Mouse (Mus musculus): ENCODE data around the gene Spata25. TPM values are rescaled to one million over a fixed set of nuclear protein-coding genes. Genes with fewer than 3 reads are reported as not detected.
"Not testable (repeated sequence)": the region's sequence is repeated elsewhere in the genome, so short reads cannot be mapped to it uniquely, and the experiment has no call there.

Gene Spata25
- polyA plus RNA-seq, 1 experiment = 0.25 TPM

- no peaks in the 10 kb centered on the region for H3K27me3 ChIP-seq (ENCODE audit: control insufficient read depth, insufficient read depth, low read length)
- TF ChIP-seq CTCF (IDR thresholded peaks at IDR 0.05; ENCODE audit: borderline replicate concordance, insufficient read depth, low read depth, low read length) = no peak
- no peaks in the 10 kb centered on the region; the same call in 1 of the 2 replicates for H3K4me1 ChIP-seq (ENCODE audit: control insufficient read depth, insufficient read depth, low read length)
- WGBS = 23% methylated on average over 19 of the region's 19 CpGs
- no peak overlapping the region for H3K27ac ChIP-seq (ENCODE audit: insufficient read depth, low read length)
- DNase-seq = no peak
- H3K4me3 ChIP-seq (replicated peaks; ENCODE audit: insufficient read depth, low read depth, low read length) = peak overlapping the region; percentile 18
Observed at GRCm38 (mm10) chr2:164857842-164858553, 29.7 kb upstream of the Spata25 start.

GRCm38 (mm10) chr2:164857101-164857821 lies 28.9 kb upstream of the Spata25 start, which contains the start of gene Pltp:
Pltp (minus strand) TSS chr2:164857711.
- peak within 1 kb of the TSS; percentile 41 for H3K4me3 ChIP-seq (replicated peaks; ENCODE audit: insufficient read depth, low read depth, low read length)
- DNase-seq = peak in 1 of 2 experiments; percentile 42
- no peak for TF ChIP-seq POLR2A (IDR thresholded peaks at IDR 0.05; ENCODE audit: borderline replicate concordance, insufficient read depth, low read length)
- no peak for TF ChIP-seq CTCF (IDR thresholded peaks at IDR 0.05; ENCODE audit: borderline replicate concordance, insufficient read depth, low read depth, low read length)
- H3K27me3 ChIP-seq (ENCODE audit: control insufficient read depth, insufficient read depth, low read length) = no peaks in the 10 kb centered on the region
- under 1% methylated on average over 47 of the region's 47 CpGs for WGBS
- no peaks in the 10 kb centered on the region; the same call in 1 of the 2 replicates for H3K4me1 ChIP-seq (ENCODE audit: control insufficient read depth, insufficient read depth, low read length)
- H3K27ac ChIP-seq (ENCODE audit: insufficient read depth, low read length) = no peak within 1 kb of the TSS

- DNase-seq = peak; percentile 37 to 44
- peak overlapping the region; percentile 41 for H3K4me3 ChIP-seq (replicated peaks; ENCODE audit: insufficient read depth, low read depth, low read length)
- WGBS = 2% methylated on average over 42 of the region's 42 CpGs
- H3K27me3 ChIP-seq (ENCODE audit: control insufficient read depth, insufficient read depth, low read length) = no peaks in the 10 kb centered on the region
- H3K27ac ChIP-seq (ENCODE audit: insufficient read depth, low read length) = no peak overlapping the region
- H3K4me1 ChIP-seq (ENCODE audit: control insufficient read depth, insufficient read depth, low read length) = no peaks in the 10 kb centered on the region
- TF ChIP-seq POLR2A (IDR thresholded peaks at IDR 0.05; ENCODE audit: borderline replicate concordance, insufficient read depth, low read length) (no peak), CTCF (IDR thresholded peaks at IDR 0.05; ENCODE audit: borderline replicate concordance, insufficient read depth, low read depth, low read length) (peak; percentile 22; the same call in 1 of the 2 replicates)
Observed at GRCm38 (mm10) chr2:164856309-164857100, 28.2 kb upstream of the Spata25 start.

GRCm38 (mm10) chr2:164855572-164855971 lies 27.2 kb upstream of the Spata25 start:
- not testable (repeated sequence) for H3K27ac ChIP-seq (ENCODE audit: insufficient read depth, low read length); DNase-seq; H3K27me3 ChIP-seq (ENCODE audit: control insufficient read depth, insufficient read depth, low read length); H3K4me1 ChIP-seq (ENCODE audit: control insufficient read depth, insufficient read depth, low read length); H3K4me3 ChIP-seq (replicated peaks; ENCODE audit: insufficient read depth, low read depth, low read length)
- 91% methylated on average over 5 of the region's 5 CpGs for WGBS

GRCm38 (mm10) chr2:164850061-164850460 lies 21.7 kb upstream of the Spata25 start:
- DNase-seq = no peak
- WGBS = 91% methylated on average over 8 of the region's 8 CpGs
- no peaks in the 10 kb centered on the region for H3K27me3 ChIP-seq (ENCODE audit: control insufficient read depth, insufficient read depth, low read length)
- H3K4me1 ChIP-seq (ENCODE audit: control insufficient read depth, insufficient read depth, low read length) = no peaks in the 10 kb centered on the region
- TF ChIP-seq POLR2A (IDR thresholded peaks at IDR 0.05; ENCODE audit: borderline replicate concordance, insufficient read depth, low read length) (no peak), CTCF (IDR thresholded peaks at IDR 0.05; ENCODE audit: borderline replicate concordance, insufficient read depth, low read depth, low read length) (no peak)
- no peak overlapping the region for H3K4me3 ChIP-seq (replicated peaks; ENCODE audit: insufficient read depth, low read depth, low read length)
- H3K27ac ChIP-seq (ENCODE audit: insufficient read depth, low read length) = no peak overlapping the region

GRCm38 (mm10) chr2:164845782-164846181 lies 17.4 kb upstream of the Spata25 start:
- Histone ChIP-seq H3K4me3 (replicated peaks; ENCODE audit: insufficient read depth, low read depth, low read length) (no peak overlapping the region), H3K27me3 (ENCODE audit: control insufficient read depth, insufficient read depth, low read length) (no peaks in the 10 kb centered on the region), H3K4me1 (ENCODE audit: control insufficient read depth, insufficient read depth, low read length) (no peaks in the 10 kb centered on the region), H3K27ac (ENCODE audit: insufficient read depth, low read length) (no peak overlapping the region)
- TF ChIP-seq POLR2A (IDR thresholded peaks at IDR 0.05; ENCODE audit: borderline replicate concordance, insufficient read depth, low read length) = no peak
- no peak for TF ChIP-seq CTCF (IDR thresholded peaks at IDR 0.05; ENCODE audit: borderline replicate concordance, insufficient read depth, low read depth, low read length)
- WGBS = 60% methylated on average over 3 of the region's 3 CpGs
- DNase-seq = no peak

GRCm38 (mm10) chr2:164835164-164835563 lies 6.8 kb upstream of the Spata25 start:
- TF ChIP-seq POLR2A (IDR thresholded peaks at IDR 0.05; ENCODE audit: borderline replicate concordance, insufficient read depth, low read length) (no peak), CTCF (IDR thresholded peaks at IDR 0.05; ENCODE audit: borderline replicate concordance, insufficient read depth, low read depth, low read length) (no peak)
- no peak overlapping the region for H3K27ac ChIP-seq (ENCODE audit: insufficient read depth, low read length)
- H3K4me1 ChIP-seq (ENCODE audit: control insufficient read depth, insufficient read depth, low read length) = peaks cover 3% of the 10 kb centered on the region; the same call in 1 of the 2 replicates
- DNase-seq = no peak
- WGBS = 81% methylated on average over 4 of the region's 4 CpGs
- peak overlapping the region; percentile 84 for H3K4me3 ChIP-seq (replicated peaks; ENCODE audit: insufficient read depth, low read depth, low read length)
- H3K27me3 ChIP-seq (ENCODE audit: control insufficient read depth, insufficient read depth, low read length) = no peaks in the 10 kb centered on the region

All from cerebellum, adult 2 months (tissue).